Mouse (Mus musculus): ENCODE data around the gene Lrrc10. TPM values are rescaled to one million over a fixed set of nuclear protein-coding genes. Genes with fewer than 3 reads are reported as not detected.

The Lrrc10 gene
- polyA plus RNA-seq, 1 experiment from 2014 or later: not detected

- DNase-seq (ENCODE audit: low spot score) (peak; percentile 68), ATAC-seq (peak; percentile 84)
- no peak overlapping the region for H3K4me3 ChIP-seq (ENCODE audit: low read depth, low read length)
- H3K36me3 ChIP-seq (ENCODE audit: control insufficient read depth, insufficient read depth, low read length): no peaks in the 10 kb centered on the region; the same call in 1 of the 2 replicates
- H3K27ac ChIP-seq (ENCODE audit: low read depth, low read length): peak overlapping the region; percentile 48
- H3K9me3 ChIP-seq (replicated peaks; ENCODE audit: control insufficient read depth, low read length): no peaks in the 10 kb centered on the region
- H3K4me1 ChIP-seq (ENCODE audit: control insufficient read depth, insufficient read depth, low read length): peaks cover 3% of the 10 kb centered on the region; the same call in 1 of the 2 replicates
- 61% methylated on average over 15 of the region's 15 CpGs for WGBS
- H3K4me2 ChIP-seq (ENCODE audit: low read length): no peak overlapping the region
- H3K9ac ChIP-seq (ENCODE audit: low read length): no peak overlapping the region
- no peaks in the 10 kb centered on the region for H3K27me3 ChIP-seq (replicated peaks; ENCODE audit: control insufficient read depth, insufficient read depth, low read length)
These were observed 49.6 kb downstream of the Lrrc10 start for GRCm38 (mm10) chr10:117094504-117095329.

GRCm38 (mm10) chr10:117096096-117096495 is 51.0 kb downstream of the Lrrc10 start:
- WGBS: 86% methylated on average over 6 of the region's 6 CpGs

More at GRCm38 (mm10) chr10:117096096-117096495, 51.0 kb downstream of the Lrrc10 start:
- Histone ChIP-seq H3K4me1 (ENCODE audit: control insufficient read depth, insufficient read depth, low read length) (peaks cover 3% of the 10 kb centered on the region; the same call in 1 of the 2 replicates), H3K9me3 (replicated peaks; ENCODE audit: control insufficient read depth, low read length) (no peaks in the 10 kb centered on the region), H3K36me3 (ENCODE audit: control insufficient read depth, insufficient read depth, low read length) (no peaks in the 10 kb centered on the region; the same call in 1 of the 2 replicates), H3K4me3 (ENCODE audit: low read depth, low read length) (no peak overlapping the region), H3K4me2 (ENCODE audit: low read length) (no peak overlapping the region), H3K27me3 (replicated peaks; ENCODE audit: control insufficient read depth, insufficient read depth, low read length) (no peaks in the 10 kb centered on the region), H3K9ac (ENCODE audit: low read length) (no peak overlapping the region), H3K27ac (ENCODE audit: low read depth, low read length) (no peak overlapping the region)
- DNase-seq (ENCODE audit: low spot score) (no peak), ATAC-seq (no peak)

Other genes with a start within 250 kb of the Lrrc10 start
- gene Myrfl, start 148.4 kb upstream of the Lrrc10 start, polyA plus RNA-seq (2014; fragmentation: Nextera tagmentation; extraction: Ambion mirVana): 0.06 and 0.11 TPM in 2 replicates
- gene Rab3ip, start 94.6 kb upstream of the Lrrc10 start, polyA plus RNA-seq (2014; fragmentation: Nextera tagmentation; extraction: Ambion mirVana): 37.3 and 42.8 TPM in 2 replicates
- not detected in 2 replicates for gene Gm10271, start 72.7 kb upstream of the Lrrc10 start, polyA plus RNA-seq (2014; fragmentation: Nextera tagmentation; extraction: Ambion mirVana)
- gene Best3, start 59.0 kb upstream of the Lrrc10 start, polyA plus RNA-seq (2014; fragmentation: Nextera tagmentation; extraction: Ambion mirVana): 0.10 TPM in 1 of 2 replicates, not detected in the other
- gene Cct2, start 18.5 kb downstream of the Lrrc10 start, polyA plus RNA-seq (2014; fragmentation: Nextera tagmentation; extraction: Ambion mirVana): 315 and 330 TPM in 2 replicates
- 27.2 and 28.5 TPM in 2 replicates for gene Frs2, start 103.2 kb downstream of the Lrrc10 start, polyA plus RNA-seq (2014; fragmentation: Nextera tagmentation; extraction: Ambion mirVana)
- gene Yeats4, start 179.2 kb downstream of the Lrrc10 start, polyA plus RNA-seq (2014; fragmentation: Nextera tagmentation; extraction: Ambion mirVana): 128 and 143 TPM in 2 replicates
- gene 9530003J23Rik, start 193.4 kb downstream of the Lrrc10 start, polyA plus RNA-seq (2014; fragmentation: Nextera tagmentation; extraction: Ambion mirVana): not detected in 2 replicates
- gene Lyz2, start 237.0 kb downstream of the Lrrc10 start, polyA plus RNA-seq (2014; fragmentation: Nextera tagmentation; extraction: Ambion mirVana): 18.6 and 24.1 TPM in 2 replicates
- not detected in 2 replicates for gene Lyz1, start 247.5 kb downstream of the Lrrc10 start, polyA plus RNA-seq (2014; fragmentation: Nextera tagmentation; extraction: Ambion mirVana)

Measured in forebrain, embryonic 14.5 days (tissue).